Mouse (Mus musculus): ENCODE results near the gene Itln1. TPM values are rescaled to one million over a fixed set of nuclear protein-coding genes. Genes with fewer than 3 reads are reported as not detected.
A peak's percentile ranks its signal among the peaks of the same experiment; 100 is the strongest.

Gene Itln1
- polyA plus RNA-seq, 1 experiment from 2014 or later: not detected

GRCm38 (mm10) chr1:171503250-171503591 is 31.9 kb downstream of the Itln1 start, which contains the start of gene Alyref2:
Gene Alyref2, plus strand, starts transcription at chr1:171503478.
- peak; percentile 90 for ATAC-seq (ENCODE audit: low FRiP score, low TSS enrichment)
- Histone ChIP-seq H3K4me3 (replicated peaks; ENCODE audit: low read depth, low read length) (peak within 1 kb of the TSS; percentile 63), H3K27me3 (ENCODE audit: control insufficient read depth, insufficient read depth, low read length) (no peaks in the 10 kb centered on the region), H3K4me1 (ENCODE audit: control insufficient read depth, insufficient read depth, low read length) (peaks cover 4% of the 10 kb centered on the region; the same call in 1 of the 2 replicates), H3K27ac (replicated peaks; ENCODE audit: low read depth, low read length) (peak within 1 kb of the TSS; percentile 96), H3K36me3 (ENCODE audit: control insufficient read depth, insufficient read depth, low read length) (no peaks in the 10 kb centered on the region), H3K9ac (replicated peaks; ENCODE audit: low read length) (peak within 1 kb of the TSS; percentile 80), H3K9me3 (ENCODE audit: control insufficient read depth, low read length) (no peaks in the 10 kb centered on the region), H3K4me2 (ENCODE audit: low read length) (peak within 1 kb of the TSS; percentile 75)
- WGBS: under 1% methylated on average over 19 of the region's 19 CpGs
- peak; percentile 97 for DNase-seq

GRCm38 (mm10) chr1:171502388-171503249 is 32.5 kb downstream of the Itln1 start:
- WGBS: under 1% methylated on average over 14 of the region's 14 CpGs
- Histone ChIP-seq H3K27me3 (ENCODE audit: control insufficient read depth, insufficient read depth, low read length) (no peaks in the 10 kb centered on the region), H3K4me3 (replicated peaks; ENCODE audit: low read depth, low read length) (peak overlapping the region; percentile 63), H3K4me1 (ENCODE audit: control insufficient read depth, insufficient read depth, low read length) (peaks cover 4% of the 10 kb centered on the region; the same call in 1 of the 2 replicates), H3K36me3 (ENCODE audit: control insufficient read depth, insufficient read depth, low read length) (no peaks in the 10 kb centered on the region), H3K27ac (replicated peaks; ENCODE audit: low read depth, low read length) (peak overlapping the region; percentile 96), H3K4me2 (ENCODE audit: low read length) (peak overlapping the region; percentile 75), H3K9me3 (ENCODE audit: control insufficient read depth, low read length) (no peaks in the 10 kb centered on the region), H3K9ac (replicated peaks; ENCODE audit: low read length) (peak overlapping the region; percentile 80)
- peak; percentile 87 for DNase-seq
- ATAC-seq (ENCODE audit: low FRiP score, low TSS enrichment): peak; percentile 85

GRCm38 (mm10) chr1:171501636-171502080 is 33.4 kb downstream of the Itln1 start:
- peak; percentile 80 for DNase-seq
- H3K9me3 ChIP-seq (ENCODE audit: control insufficient read depth, low read length): no peaks in the 10 kb centered on the region
- peak overlapping the region; percentile 64 for H3K27ac ChIP-seq (replicated peaks; ENCODE audit: low read depth, low read length)
- 3% methylated on average over 5 of the region's 5 CpGs for WGBS
- H3K27me3 ChIP-seq (ENCODE audit: control insufficient read depth, insufficient read depth, low read length): no peaks in the 10 kb centered on the region
- peak overlapping the region; percentile 16; the same call in 1 of the 2 replicates for H3K9ac ChIP-seq (replicated peaks; ENCODE audit: low read length)
- peaks cover 4% of the 10 kb centered on the region; the same call in 1 of the 2 replicates for H3K4me1 ChIP-seq (ENCODE audit: control insufficient read depth, insufficient read depth, low read length)
- H3K36me3 ChIP-seq (ENCODE audit: control insufficient read depth, insufficient read depth, low read length): no peaks in the 10 kb centered on the region
- no peak for ATAC-seq (ENCODE audit: low FRiP score, low TSS enrichment)
- peak overlapping the region; percentile 75 for H3K4me2 ChIP-seq (ENCODE audit: low read length)
- H3K4me3 ChIP-seq (replicated peaks; ENCODE audit: low read depth, low read length): 0 out of 2 replicates have a peak overlapping the region, but pooled peaks have one; percentile 9

- ATAC-seq (ENCODE audit: low FRiP score, low TSS enrichment) (no peak), DNase-seq (no peak)
- no peaks in the 10 kb centered on the region for H3K9me3 ChIP-seq (ENCODE audit: control insufficient read depth, low read length)
- no peak overlapping the region for H3K9ac ChIP-seq (replicated peaks; ENCODE audit: low read length)
- no peaks in the 10 kb centered on the region for H3K27me3 ChIP-seq (ENCODE audit: control insufficient read depth, insufficient read depth, low read length)
- WGBS: 62% methylated on average over 6 of the region's 6 CpGs
- no peak overlapping the region for H3K4me2 ChIP-seq (ENCODE audit: low read length)
- peaks cover 4% of the 10 kb centered on the region; the same call in 1 of the 2 replicates for H3K4me1 ChIP-seq (ENCODE audit: control insufficient read depth, insufficient read depth, low read length)
- H3K36me3 ChIP-seq (ENCODE audit: control insufficient read depth, insufficient read depth, low read length): no peaks in the 10 kb centered on the region
- no peak overlapping the region for H3K27ac ChIP-seq (replicated peaks; ENCODE audit: low read depth, low read length)
- H3K4me3 ChIP-seq (replicated peaks; ENCODE audit: low read depth, low read length): no peak overlapping the region
These were observed 34.0 kb downstream of the Itln1 start for GRCm38 (mm10) chr1:171501016-171501610.

- WGBS: 72% methylated on average over 5 of the region's 5 CpGs
- Histone ChIP-seq H3K9me3 (ENCODE audit: control insufficient read depth, low read length) (no peaks in the 10 kb centered on the region), H3K4me3 (replicated peaks; ENCODE audit: low read depth, low read length) (no peak overlapping the region), H3K27me3 (ENCODE audit: control insufficient read depth, insufficient read depth, low read length) (no peaks in the 10 kb centered on the region), H3K4me1 (ENCODE audit: control insufficient read depth, insufficient read depth, low read length) (peaks cover 3% of the 10 kb centered on the region; the same call in 1 of the 2 replicates), H3K9ac (replicated peaks; ENCODE audit: low read length) (no peak overlapping the region), H3K4me2 (ENCODE audit: low read length) (no peak overlapping the region), H3K27ac (replicated peaks; ENCODE audit: low read depth, low read length) (0 out of 2 replicates have a peak overlapping the region, but pooled peaks have one; percentile 22), H3K36me3 (ENCODE audit: control insufficient read depth, insufficient read depth, low read length) (no peaks in the 10 kb centered on the region)
- DNase-seq: no peak
- ATAC-seq (ENCODE audit: low FRiP score, low TSS enrichment): no peak
These were observed 35.2 kb downstream of the Itln1 start for GRCm38 (mm10) chr1:171499856-171500255.

- WGBS: 90% methylated on average over 6 of the region's 6 CpGs
- ATAC-seq (ENCODE audit: low FRiP score, low TSS enrichment) (no peak), DNase-seq (no peak)
- Histone ChIP-seq H3K27ac (replicated peaks; ENCODE audit: low read depth, low read length) (no peak overlapping the region), H3K9me3 (ENCODE audit: control insufficient read depth, low read length) (0 out of 2 replicates have a peak, but pooled peaks cover 4% of the 10 kb centered on the region), H3K4me1 (ENCODE audit: control insufficient read depth, insufficient read depth, low read length) (no peaks in the 10 kb centered on the region), H3K4me2 (ENCODE audit: low read length) (no peak overlapping the region), H3K27me3 (ENCODE audit: control insufficient read depth, insufficient read depth, low read length) (no peaks in the 10 kb centered on the region), H3K4me3 (replicated peaks; ENCODE audit: low read depth, low read length) (no peak overlapping the region), H3K9ac (replicated peaks; ENCODE audit: low read length) (no peak overlapping the region), H3K36me3 (ENCODE audit: control insufficient read depth, insufficient read depth, low read length) (no peaks in the 10 kb centered on the region)
These were observed 39.7 kb downstream of the Itln1 start for GRCm38 (mm10) chr1:171495371-171495770.

- WGBS: 93% methylated on average over 13 of the region's 13 CpGs
These were observed 40.9 kb downstream of the Itln1 start for GRCm38 (mm10) chr1:171494241-171494640.

GRCm38 (mm10) chr1:171478968-171479367 is 56.1 kb downstream of the Itln1 start:
- peaks cover 10% of the 10 kb centered on the region for H3K9me3 ChIP-seq (ENCODE audit: control insufficient read depth, low read length)
- 59% methylated on average over 2 of the region's 2 CpGs for WGBS
- no peak for ATAC-seq (ENCODE audit: low FRiP score, low TSS enrichment)
- H3K4me3 ChIP-seq (replicated peaks; ENCODE audit: low read depth, low read length): no peak overlapping the region
- no peaks in the 10 kb centered on the region for H3K27me3 ChIP-seq (ENCODE audit: control insufficient read depth, insufficient read depth, low read length)
- peak; percentile 69 for DNase-seq
- no peak overlapping the region for H3K27ac ChIP-seq (replicated peaks; ENCODE audit: low read depth, low read length)
- no peaks in the 10 kb centered on the region for H3K4me1 ChIP-seq (ENCODE audit: control insufficient read depth, insufficient read depth, low read length)
- no peak overlapping the region for H3K4me2 ChIP-seq (ENCODE audit: low read length)
- no peak overlapping the region for H3K9ac ChIP-seq (replicated peaks; ENCODE audit: low read length)
- H3K36me3 ChIP-seq (ENCODE audit: control insufficient read depth, insufficient read depth, low read length): no peaks in the 10 kb centered on the region

More at GRCm38 (mm10) chr1:171494241-171494640, 40.9 kb downstream of the Itln1 start:
- Histone ChIP-seq H3K27ac (replicated peaks; ENCODE audit: low read depth, low read length) (no peak overlapping the region), H3K9me3 (ENCODE audit: control insufficient read depth, low read length) (peaks cover 8% of the 10 kb centered on the region; the same call in 1 of the 2 replicates), H3K36me3 (ENCODE audit: control insufficient read depth, insufficient read depth, low read length) (no peaks in the 10 kb centered on the region), H3K4me3 (replicated peaks; ENCODE audit: low read depth, low read length) (no peak overlapping the region), H3K27me3 (ENCODE audit: control insufficient read depth, insufficient read depth, low read length) (no peaks in the 10 kb centered on the region), H3K4me2 (ENCODE audit: low read length) (no peak overlapping the region), H3K4me1 (ENCODE audit: control insufficient read depth, insufficient read depth, low read length) (no peaks in the 10 kb centered on the region), H3K9ac (replicated peaks; ENCODE audit: low read length) (no peak overlapping the region)
- ATAC-seq (ENCODE audit: low FRiP score, low TSS enrichment): no peak
- DNase-seq: no peak
